Mouse (Mus musculus): ENCODE measurements at regions not wholly inside any gene's neighbourhood (a gene's known extent, or its start where the extent isn't known, plus 50 kb on each side); places are given as distances from the start of the nearest gene placed in this dataset.
A peak's percentile ranks its signal among the peaks of the same experiment; 100 is the strongest.

- peak; percentile 87 for ATAC-seq
- H3K4me2 ChIP-seq (ENCODE audit: low read length) = peak overlapping the region; percentile 44
- 0 out of 2 replicates have a peak overlapping the region, but pooled peaks have one; percentile 23 for H3K9ac ChIP-seq (ENCODE audit: low read depth, low read length)
- H3K4me3 ChIP-seq (ENCODE audit: low read length) = 0 out of 2 replicates have a peak overlapping the region, but pooled peaks have one; percentile 1
- H3K27me3 ChIP-seq (replicated peaks; ENCODE audit: control insufficient read depth, insufficient read depth, low read length) = no peaks in the 10 kb centered on the region; the same call in 1 of the 2 replicates
- H3K4me1 ChIP-seq (ENCODE audit: control insufficient read depth, insufficient read depth, low read depth, low read length) = peaks cover 27% of the 10 kb centered on the region
- H3K9me3 ChIP-seq (ENCODE audit: control insufficient read depth, low read length) = no peaks in the 10 kb centered on the region
- WGBS = 10% methylated on average over 15 of the region's 15 CpGs
- peak overlapping the region; percentile 73 for H3K27ac ChIP-seq (ENCODE audit: low read depth, low read length)
- H3K36me3 ChIP-seq (ENCODE audit: control insufficient read depth, insufficient read depth, low read length) = no peaks in the 10 kb centered on the region
These were observed 58.6 kb downstream of the Mrm1 start for GRCm38 (mm10) chr11:84760622-84761196.

GRCm38 (mm10) chr11:84759478-84759986 lies 59.8 kb downstream of the Mrm1 start:
- H3K9ac ChIP-seq (ENCODE audit: low read depth, low read length) = no peak overlapping the region
- no peaks in the 10 kb centered on the region for H3K9me3 ChIP-seq (ENCODE audit: control insufficient read depth, low read length)
- H3K36me3 ChIP-seq (ENCODE audit: control insufficient read depth, insufficient read depth, low read length) = no peaks in the 10 kb centered on the region
- 0 out of 2 replicates have a peak overlapping the region, but pooled peaks have one; percentile 12 for H3K27ac ChIP-seq (ENCODE audit: low read depth, low read length)
- H3K4me2 ChIP-seq (ENCODE audit: low read length) = no peak overlapping the region
- no peaks in the 10 kb centered on the region; the same call in 1 of the 2 replicates for H3K27me3 ChIP-seq (replicated peaks; ENCODE audit: control insufficient read depth, insufficient read depth, low read length)
- no peak overlapping the region for H3K4me3 ChIP-seq (ENCODE audit: low read length)
- ATAC-seq = no peak
- peaks cover 26% of the 10 kb centered on the region for H3K4me1 ChIP-seq (ENCODE audit: control insufficient read depth, insufficient read depth, low read depth, low read length)
- 78% methylated on average over 5 of the region's 5 CpGs for WGBS

GRCm38 (mm10) chr11:84752007-84752406 lies 67.3 kb downstream of the Mrm1 start:
- Histone ChIP-seq H3K4me1 (ENCODE audit: control insufficient read depth, insufficient read depth, low read depth, low read length) (no peaks in the 10 kb centered on the region), H3K36me3 (ENCODE audit: control insufficient read depth, insufficient read depth, low read length) (no peaks in the 10 kb centered on the region), H3K4me2 (ENCODE audit: low read length) (no peak overlapping the region), H3K27ac (ENCODE audit: low read depth, low read length) (no peak overlapping the region), H3K9me3 (ENCODE audit: control insufficient read depth, low read length) (no peaks in the 10 kb centered on the region), H3K4me3 (ENCODE audit: low read length) (no peak overlapping the region), H3K9ac (ENCODE audit: low read depth, low read length) (no peak overlapping the region), H3K27me3 (replicated peaks; ENCODE audit: control insufficient read depth, insufficient read depth, low read length) (no peaks in the 10 kb centered on the region)
- ATAC-seq = no peak
- WGBS = 70% methylated on average over 6 of the region's 6 CpGs

GRCm38 (mm10) chr11:84749490-84750349 lies 69.6 kb downstream of the Mrm1 start:
- H3K9ac ChIP-seq (ENCODE audit: low read depth, low read length) = no peak overlapping the region
- ATAC-seq = no peak
- no peak overlapping the region for H3K4me3 ChIP-seq (ENCODE audit: low read length)
- no peaks in the 10 kb centered on the region for H3K27me3 ChIP-seq (replicated peaks; ENCODE audit: control insufficient read depth, insufficient read depth, low read length)
- WGBS = 40% methylated on average over 12 of the region's 12 CpGs
- no peaks in the 10 kb centered on the region for H3K9me3 ChIP-seq (ENCODE audit: control insufficient read depth, low read length)
- H3K36me3 ChIP-seq (ENCODE audit: control insufficient read depth, insufficient read depth, low read length) = no peaks in the 10 kb centered on the region
- H3K27ac ChIP-seq (ENCODE audit: low read depth, low read length) = no peak overlapping the region
- no peaks in the 10 kb centered on the region for H3K4me1 ChIP-seq (ENCODE audit: control insufficient read depth, insufficient read depth, low read depth, low read length)
- H3K4me2 ChIP-seq (ENCODE audit: low read length) = no peak overlapping the region

- Histone ChIP-seq H3K27me3 (replicated peaks; ENCODE audit: control insufficient read depth, insufficient read depth, low read length) (no peaks in the 10 kb centered on the region), H3K9ac (ENCODE audit: low read depth, low read length) (0 out of 2 replicates have a peak overlapping the region, but pooled peaks have one; percentile 13), H3K27ac (ENCODE audit: low read depth, low read length) (peak overlapping the region; percentile 48; the same call in 1 of the 2 replicates)
These were observed 80.3 kb downstream of the Mrm1 start for GRCm38 (mm10) chr11:84738769-84739589.

GRCm38 (mm10) chr11:84738128-84738527 lies 81.2 kb downstream of the Mrm1 start:
- no peak overlapping the region for H3K4me3 ChIP-seq (ENCODE audit: low read length)
- no peaks in the 10 kb centered on the region for H3K9me3 ChIP-seq (ENCODE audit: control insufficient read depth, low read length)
- no peak for ATAC-seq
- WGBS = 71% methylated on average over 3 of the region's 3 CpGs
- no peak overlapping the region for H3K9ac ChIP-seq (ENCODE audit: low read depth, low read length)
- H3K27me3 ChIP-seq (replicated peaks; ENCODE audit: control insufficient read depth, insufficient read depth, low read length) = no peaks in the 10 kb centered on the region
- no peak overlapping the region for H3K4me2 ChIP-seq (ENCODE audit: low read length)
- no peaks in the 10 kb centered on the region for H3K36me3 ChIP-seq (ENCODE audit: control insufficient read depth, insufficient read depth, low read length)
- H3K27ac ChIP-seq (ENCODE audit: low read depth, low read length) = no peak overlapping the region
- peaks cover 3% of the 10 kb centered on the region; the same call in 1 of the 2 replicates for H3K4me1 ChIP-seq (ENCODE audit: control insufficient read depth, insufficient read depth, low read depth, low read length)

More at GRCm38 (mm10) chr11:84738769-84739589, 80.3 kb downstream of the Mrm1 start:
- Histone ChIP-seq H3K36me3 (ENCODE audit: control insufficient read depth, insufficient read depth, low read length) (no peaks in the 10 kb centered on the region), H3K4me2 (ENCODE audit: low read length) (0 out of 2 replicates have a peak overlapping the region, but pooled peaks have one; percentile 13), H3K9me3 (ENCODE audit: control insufficient read depth, low read length) (no peaks in the 10 kb centered on the region), H3K4me3 (ENCODE audit: low read length) (no peak overlapping the region), H3K4me1 (ENCODE audit: control insufficient read depth, insufficient read depth, low read depth, low read length) (peaks cover 3% of the 10 kb centered on the region; the same call in 1 of the 2 replicates)
- 17% methylated on average over 17 of the region's 17 CpGs for WGBS
- peak; percentile 69 for ATAC-seq

- no peak overlapping the region for H3K4me2 ChIP-seq (ENCODE audit: low read length)
- WGBS = 41% methylated on average over 6 of the region's 6 CpGs
- H3K9me3 ChIP-seq (ENCODE audit: control insufficient read depth, low read length) = no peaks in the 10 kb centered on the region
- H3K4me1 ChIP-seq (ENCODE audit: control insufficient read depth, insufficient read depth, low read depth, low read length) = no peaks in the 10 kb centered on the region
- H3K9ac ChIP-seq (ENCODE audit: low read depth, low read length) = no peak overlapping the region
- no peak overlapping the region for H3K4me3 ChIP-seq (ENCODE audit: low read length)
- H3K36me3 ChIP-seq (ENCODE audit: control insufficient read depth, insufficient read depth, low read length) = no peaks in the 10 kb centered on the region
- no peak for ATAC-seq
- no peaks in the 10 kb centered on the region for H3K27me3 ChIP-seq (replicated peaks; ENCODE audit: control insufficient read depth, insufficient read depth, low read length)
- H3K27ac ChIP-seq (ENCODE audit: low read depth, low read length) = no peak overlapping the region
These were observed 87.4 kb downstream of the Mrm1 start for GRCm38 (mm10) chr11:84731890-84732289.

- Histone ChIP-seq H3K9me3 (ENCODE audit: control insufficient read depth, low read length) (no peaks in the 10 kb centered on the region), H3K36me3 (ENCODE audit: control insufficient read depth, insufficient read depth, low read length) (no peaks in the 10 kb centered on the region), H3K4me1 (ENCODE audit: control insufficient read depth, insufficient read depth, low read depth, low read length) (peaks cover 5% of the 10 kb centered on the region), H3K4me2 (ENCODE audit: low read length) (no peak overlapping the region), H3K4me3 (ENCODE audit: low read length) (no peak overlapping the region), H3K9ac (ENCODE audit: low read depth, low read length) (no peak overlapping the region), H3K27ac (ENCODE audit: low read depth, low read length) (no peak overlapping the region), H3K27me3 (replicated peaks; ENCODE audit: control insufficient read depth, insufficient read depth, low read length) (no peaks in the 10 kb centered on the region)
- no peak for ATAC-seq
- WGBS = 12% methylated on average over 8 of the region's 8 CpGs
These were observed 89.1 kb downstream of the Mrm1 start for GRCm38 (mm10) chr11:84730218-84730617.
